Mouse (Mus musculus) megakaryocyte, embryonic 14.5 days (primary cell): ENCODE data around the gene Trappc6a.

Experiments used
- FLI1 ChIP-seq: IDR thresholded peaks from 2 replicates; pipeline ENCODE4 v1.6.1; 2012; ENCODE audit warnings: low read length, inconsistent platforms, mixed read lengths
- GATA1 ChIP-seq: IDR thresholded peaks from 3 replicates; pipeline ENCODE4 v1.6.1; 2012; ENCODE audit warnings: mixed read lengths, low read length, inconsistent platforms, borderline replicate concordance

GRCm38 (mm10) chr7:19458591-19459111, 49.5 kb upstream of the Trappc6a start, which contains the start of gene Mark4:
- TF ChIP-seq GATA1 = no peak
- TF ChIP-seq FLI1 = no peak
